Mouse (Mus musculus): Measurements from ENCODE around the gene Cacng6.

Cacng6 gene

GRCm38 (mm10) chr7:3421297-3421696 is 2.7 kb upstream of the Cacng6 start:
- DNase-seq: no peak

- DNase-seq: no peak
These were observed 1.9 kb upstream of the Cacng6 start for GRCm38 (mm10) chr7:3422051-3422450.

- peak; percentile 39 for DNase-seq
These were observed 565 bp upstream of the Cacng6 start for GRCm38 (mm10) chr7:3423430-3423829.

GRCm38 (mm10) chr7:3425141-3425540 is 1.1 kb downstream of the Cacng6 start:
- no peak for DNase-seq

GRCm38 (mm10) chr7:3430161-3430560 is 6.2 kb downstream of the Cacng6 start:
- DNase-seq: no peak

- DNase-seq: no peak
These were observed 8.1 kb downstream of the Cacng6 start for GRCm38 (mm10) chr7:3432066-3432465.

GRCm38 (mm10) chr7:3437941-3438340 is 13.9 kb downstream of the Cacng6 start:
- no peak for DNase-seq

GRCm38 (mm10) chr7:3439984-3440383 is 16.0 kb downstream of the Cacng6 start:
- DNase-seq: no peak

- peak; percentile 36 for DNase-seq
These were observed 16.5 kb downstream of the Cacng6 start for GRCm38 (mm10) chr7:3440526-3440925.

- no peak for DNase-seq
These were observed 18.6 kb downstream of the Cacng6 start for GRCm38 (mm10) chr7:3442476-3443062.

GRCm38 (mm10) chr7:3444678-3445077 is 20.7 kb downstream of the Cacng6 start:
- no peak for DNase-seq

GRCm38 (mm10) chr7:3446584-3446983 is 22.6 kb downstream of the Cacng6 start:
- no peak for DNase-seq

GRCm38 (mm10) chr7:3447026-3447425 is 23.0 kb downstream of the Cacng6 start:
- DNase-seq: no peak

GRCm38 (mm10) chr7:3448737-3449454 is 24.9 kb downstream of the Cacng6 start:
- peak; percentile 73 for DNase-seq

GRCm38 (mm10) chr7:3450671-3451070 is 26.7 kb downstream of the Cacng6 start:
- no peak for DNase-seq

- DNase-seq: no peak
These were observed 27.2 kb downstream of the Cacng6 start for GRCm38 (mm10) chr7:3451161-3451560.

- DNase-seq: no peak
These were observed 29.0 kb downstream of the Cacng6 start for GRCm38 (mm10) chr7:3452821-3453485.

- DNase-seq: peak; percentile 22
These were observed 29.6 kb downstream of the Cacng6 start for GRCm38 (mm10) chr7:3453486-3454183.

- DNase-seq: no peak
These were observed 33.3 kb downstream of the Cacng6 start for GRCm38 (mm10) chr7:3457111-3457840.

GRCm38 (mm10) chr7:3457841-3458217 is 33.8 kb downstream of the Cacng6 start:
- DNase-seq: no peak

GRCm38 (mm10) chr7:3460261-3460660 is 36.3 kb downstream of the Cacng6 start:
- DNase-seq: no peak

GRCm38 (mm10) chr7:3463306-3463705 is 39.3 kb downstream of the Cacng6 start:
- DNase-seq: no peak

- DNase-seq: no peak
These were observed 44.6 kb downstream of the Cacng6 start for GRCm38 (mm10) chr7:3468614-3469013.
